Mouse (Mus musculus) embryonic facial prominence, embryonic 15.5 days (tissue): ENCODE measurements around the gene Btd. TPM values are rescaled to one million over a fixed set of nuclear protein-coding genes. Genes with fewer than 3 reads are reported as not detected.

Source experiments
- ATAC-seq: fragments of 200-750 bp; cut with Nextera tagmentation; 2 replicates; pipeline ENCODE4 v1.8.0; 2017; ENCODE audit warnings: low read depth, moderate TSS enrichment; ENCODE audit not compliant: insufficient number of reproducible peaks, low FRiP score, low TSS enrichment
- H3K27ac ChIP-seq: fragments of 300-500 bp; sonication (generic); replicated peaks from 2 replicates; pipeline ENCODE4 v1.5.1; 2015; ENCODE audit warnings: mild to moderate bottlenecking, inconsistent platforms
- H3K27me3 ChIP-seq: fragments of 300-500 bp; sonication (generic); 2 replicates; pipeline ENCODE4 v1.6.1; 2015; ENCODE audit warnings: inconsistent platforms
- H3K36me3 ChIP-seq: fragments of 300-500 bp; sonication (generic); 2 replicates; pipeline ENCODE4 v1.6.1; 2015; ENCODE audit warnings: mild to moderate bottlenecking, inconsistent platforms
- H3K4me1 ChIP-seq: fragments of 300-500 bp; sonication (generic); 2 replicates; pipeline ENCODE4 v1.6.1; 2015; ENCODE audit warnings: inconsistent platforms
- H3K4me2 ChIP-seq: fragments of 300-500 bp; sonication (generic); replicated peaks from 2 replicates; pipeline ENCODE4 v1.6.1; 2015; ENCODE audit warnings: mild to moderate bottlenecking, inconsistent platforms
- H3K4me3 ChIP-seq: fragments of 300-500 bp; sonication (generic); replicated peaks from 2 replicates; pipeline ENCODE4 v1.5.1; 2015; ENCODE audit warnings: mild to moderate bottlenecking, inconsistent platforms
- H3K9ac ChIP-seq: fragments of 300-500 bp; sonication (generic); 2 replicates; pipeline ENCODE4 v1.6.1; 2015; ENCODE audit warnings: inconsistent platforms
- H3K9me3 ChIP-seq: fragments of 300-500 bp; sonication (generic); replicated peaks from 2 replicates; pipeline ENCODE4 v1.6.1; 2016; ENCODE audit warnings: inconsistent platforms
- WGBS: fragments of 180-500 bp; shearing (Covaris S2); methylation state at CpG from one replicate; pipeline ENCODE4 v1.1.7; 2015; 5-methylcytosine and 5-hydroxymethylcytosine counted together
- polyA plus RNA-seq: library from polyadenylated mRNA; unstranded; fragments of >200 nt; fragmentation: Nextera tagmentation; extraction: Ambion mirVana; gene quantifications from 2 replicates; pipeline ENCODE4 v1.2.1, GENCODE M21; 2015

Btd gene
- polyA plus RNA-seq, 1 experiment from 2014 or later = 33.5 TPM

- Histone ChIP-seq H3K4me1 (no peaks in the 10 kb centered on the region), H3K36me3 (0 out of 2 replicates have a peak, but pooled peaks cover 5% of the 10 kb centered on the region), H3K9me3 (no peaks in the 10 kb centered on the region), H3K4me2 (no peak overlapping the region), H3K27ac (no peak overlapping the region), H3K27me3 (no peaks in the 10 kb centered on the region), H3K4me3 (no peak overlapping the region), H3K9ac (no peak overlapping the region)
- no peak for ATAC-seq
- 81% methylated on average over 9 of the region's 9 CpGs for WGBS
These were observed 23.6 kb upstream of the Btd start for GRCm38 (mm10) chr14:31617204-31617603.

GRCm38 (mm10) chr14:31617997-31618396, 22.8 kb upstream of the Btd start:
- Histone ChIP-seq H3K4me3 (no peak overlapping the region), H3K4me1 (no peaks in the 10 kb centered on the region), H3K36me3 (0 out of 2 replicates have a peak, but pooled peaks cover 5% of the 10 kb centered on the region), H3K9ac (no peak overlapping the region), H3K27me3 (no peaks in the 10 kb centered on the region), H3K9me3 (no peaks in the 10 kb centered on the region), H3K4me2 (no peak overlapping the region), H3K27ac (no peak overlapping the region)
- WGBS = 74% methylated on average over 3 of the region's 3 CpGs
- no peak for ATAC-seq

GRCm38 (mm10) chr14:31620591-31621223, 20.1 kb upstream of the Btd start:
- no peak for ATAC-seq
- Histone ChIP-seq H3K27me3 (no peaks in the 10 kb centered on the region), H3K4me3 (no peak overlapping the region)

GRCm38 (mm10) chr14:31622748-31623147, 18.1 kb upstream of the Btd start:
- no peak overlapping the region for H3K4me3 ChIP-seq
- H3K36me3 ChIP-seq = 0 out of 2 replicates have a peak, but pooled peaks cover 5% of the 10 kb centered on the region
- 74% methylated on average over 12 of the region's 12 CpGs for WGBS
- H3K27me3 ChIP-seq = no peaks in the 10 kb centered on the region
- no peak overlapping the region; the same call in 1 of the 2 replicates for H3K27ac ChIP-seq
- H3K4me2 ChIP-seq = no peak overlapping the region
- H3K9ac ChIP-seq = no peak overlapping the region
- no peaks in the 10 kb centered on the region for H3K9me3 ChIP-seq
- ATAC-seq = no peak
- no peaks in the 10 kb centered on the region for H3K4me1 ChIP-seq

More at GRCm38 (mm10) chr14:31620591-31621223, 20.1 kb upstream of the Btd start:
- Histone ChIP-seq H3K4me1 (no peaks in the 10 kb centered on the region), H3K4me2 (no peak overlapping the region), H3K27ac (no peak overlapping the region), H3K9me3 (no peaks in the 10 kb centered on the region), H3K36me3 (0 out of 2 replicates have a peak, but pooled peaks cover 5% of the 10 kb centered on the region), H3K9ac (no peak overlapping the region)
- WGBS = 63% methylated on average over 9 of the region's 9 CpGs

- no peaks in the 10 kb centered on the region for H3K4me1 ChIP-seq
- no peaks in the 10 kb centered on the region for H3K27me3 ChIP-seq
- no peak for ATAC-seq
- H3K4me3 ChIP-seq = no peak overlapping the region
- H3K36me3 ChIP-seq = no peaks in the 10 kb centered on the region
- WGBS = 68% methylated on average over 7 of the region's 7 CpGs
- no peak overlapping the region for H3K27ac ChIP-seq
- no peaks in the 10 kb centered on the region for H3K9me3 ChIP-seq
- no peak overlapping the region for H3K4me2 ChIP-seq
- H3K9ac ChIP-seq = no peak overlapping the region
These were observed 10.2 kb upstream of the Btd start for GRCm38 (mm10) chr14:31630677-31631076.

- H3K9ac ChIP-seq = peak within 1 kb of the TSS; percentile 67
- peak within 1 kb of the TSS; percentile 93 for H3K27ac ChIP-seq
- H3K36me3 ChIP-seq = no peaks in the 10 kb centered on the region
- ATAC-seq = peak; percentile 34
- H3K4me1 ChIP-seq = peaks cover 14% of the 10 kb centered on the region
- no peaks in the 10 kb centered on the region for H3K9me3 ChIP-seq
- 3% methylated on average over 26 of the region's 26 CpGs for WGBS
- peak within 1 kb of the TSS; percentile 87 for H3K4me3 ChIP-seq
- H3K4me2 ChIP-seq = peak within 1 kb of the TSS; percentile 87
- H3K27me3 ChIP-seq = no peaks in the 10 kb centered on the region
These were observed 410 bp upstream of the Btd start, which contains the start of gene Gm49387 for GRCm38 (mm10) chr14:31640346-31640889. Gm49387 (minus strand) TSS chr14:31640878.

- 68% methylated on average over 9 of the region's 9 CpGs for WGBS
- Histone ChIP-seq H3K4me1 (peaks cover 14% of the 10 kb centered on the region), H3K4me3 (peak overlapping the region; percentile 87), H3K9me3 (no peaks in the 10 kb centered on the region), H3K4me2 (peak overlapping the region; percentile 87), H3K9ac (peak overlapping the region; percentile 43), H3K36me3 (no peaks in the 10 kb centered on the region), H3K27ac (peak overlapping the region; percentile 93; the same call in 1 of the 2 replicates), H3K27me3 (no peaks in the 10 kb centered on the region)
- no peak for ATAC-seq
These were observed 803 bp downstream of the Btd start for GRCm38 (mm10) chr14:31641506-31642155.

- H3K9ac ChIP-seq = no peak overlapping the region
- H3K4me2 ChIP-seq = no peak overlapping the region
- WGBS = 89% methylated on average over 5 of the region's 5 CpGs
- H3K36me3 ChIP-seq = no peaks in the 10 kb centered on the region
- ATAC-seq = no peak
- no peak overlapping the region for H3K27ac ChIP-seq
- no peaks in the 10 kb centered on the region for H3K9me3 ChIP-seq
- no peak overlapping the region for H3K4me3 ChIP-seq
- no peaks in the 10 kb centered on the region for H3K27me3 ChIP-seq
- peaks cover 14% of the 10 kb centered on the region for H3K4me1 ChIP-seq
These were observed 3.5 kb downstream of the Btd start for GRCm38 (mm10) chr14:31644183-31644830.

- H3K27me3 ChIP-seq = no peaks in the 10 kb centered on the region
- H3K9ac ChIP-seq = no peak overlapping the region
- H3K4me1 ChIP-seq = peaks cover 12% of the 10 kb centered on the region
- WGBS = 65% methylated on average over 3 of the region's 3 CpGs
- H3K27ac ChIP-seq = no peak overlapping the region
- H3K36me3 ChIP-seq = no peaks in the 10 kb centered on the region
- H3K4me2 ChIP-seq = no peak overlapping the region
- no peak overlapping the region for H3K4me3 ChIP-seq
- ATAC-seq = no peak
- no peaks in the 10 kb centered on the region for H3K9me3 ChIP-seq
These were observed 4.2 kb downstream of the Btd start for GRCm38 (mm10) chr14:31644931-31645547.

GRCm38 (mm10) chr14:31645920-31646319, 5.1 kb downstream of the Btd start:
- no peak for ATAC-seq
- no peaks in the 10 kb centered on the region for H3K9me3 ChIP-seq
- 84% methylated on average over 7 of the region's 7 CpGs for WGBS

GRCm38 (mm10) chr14:31647991-31648390, 7.2 kb downstream of the Btd start:
- Histone ChIP-seq H3K9me3 (no peaks in the 10 kb centered on the region), H3K9ac (no peak overlapping the region), H3K4me3 (no peak overlapping the region), H3K27ac (no peak overlapping the region), H3K4me2 (no peak overlapping the region), H3K27me3 (no peaks in the 10 kb centered on the region), H3K36me3 (no peaks in the 10 kb centered on the region), H3K4me1 (no peaks in the 10 kb centered on the region)
- 77% methylated on average over 10 of the region's 10 CpGs for WGBS
- no peak for ATAC-seq

More at GRCm38 (mm10) chr14:31645920-31646319, 5.1 kb downstream of the Btd start:
- Histone ChIP-seq H3K4me2 (no peak overlapping the region), H3K36me3 (no peaks in the 10 kb centered on the region), H3K27ac (no peak overlapping the region), H3K27me3 (no peaks in the 10 kb centered on the region), H3K4me1 (peaks cover 7% of the 10 kb centered on the region), H3K9ac (no peak overlapping the region), H3K4me3 (no peak overlapping the region)
